Mouse (Mus musculus): ENCODE results near the gene Trpm8.

The Trpm8 gene

DNA sequence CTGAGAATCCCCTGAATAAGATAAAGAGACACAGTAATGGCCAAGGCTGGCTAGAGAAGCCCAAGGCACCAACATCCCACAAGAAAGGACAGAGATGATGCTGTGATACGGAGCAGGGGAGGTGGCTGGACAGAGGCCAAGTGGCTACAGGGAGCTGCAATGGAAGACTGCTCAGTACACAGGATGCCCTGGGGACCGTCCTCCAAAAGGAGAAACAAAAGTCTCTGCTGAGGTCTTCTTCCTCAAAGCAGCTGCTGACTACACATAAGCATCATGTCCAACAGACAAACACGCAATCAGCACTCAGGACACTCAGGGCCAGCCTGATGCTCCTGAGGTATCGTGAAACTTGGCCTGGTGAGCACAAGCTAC lies 12.6 kb upstream of the Trpm8 start:
- no peak for DNase-seq (ENCODE audit: low spot score)

DNA sequence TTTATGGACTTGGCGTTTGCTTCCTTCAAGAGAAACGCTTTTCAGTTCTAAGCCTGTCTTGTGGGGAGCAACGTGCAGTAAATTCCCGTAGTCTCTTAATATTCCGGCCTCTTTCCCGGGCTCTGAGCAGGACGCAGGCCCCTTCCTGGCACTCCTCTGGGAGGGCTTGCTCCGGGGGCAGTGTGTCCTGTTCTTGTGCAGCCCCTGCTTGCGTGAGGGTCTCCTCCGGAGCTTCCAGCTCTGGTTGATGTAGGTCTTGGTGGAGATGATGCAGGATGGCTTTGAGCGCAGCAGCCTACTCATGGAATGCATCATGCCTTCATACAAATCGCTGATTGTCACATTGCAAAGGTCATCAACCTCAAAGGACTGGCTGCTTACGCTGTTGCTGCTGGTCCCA lies 11.3 kb upstream of the Trpm8 start:
- DNase-seq (ENCODE audit: low spot score): no peak

DNA sequence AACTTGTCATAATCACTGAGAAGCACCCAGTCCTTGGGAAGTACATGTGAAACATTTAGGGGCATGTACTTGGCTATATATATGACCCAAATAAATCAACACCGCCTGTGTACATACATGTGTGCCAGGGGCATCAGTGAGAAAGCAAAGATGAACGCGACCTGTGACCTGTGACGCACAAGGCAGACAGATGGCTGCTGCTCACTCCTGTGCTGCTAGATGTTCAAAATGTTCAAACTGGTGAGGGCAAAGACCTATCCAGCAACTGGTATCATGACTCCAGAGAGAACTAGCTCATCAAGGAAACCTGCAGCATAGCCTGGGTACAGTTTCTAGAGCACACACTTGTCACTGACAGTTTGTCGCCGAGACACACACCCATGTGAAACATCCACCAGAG lies 10.0 kb upstream of the Trpm8 start:
- DNase-seq (ENCODE audit: low spot score): no peak

DNA sequence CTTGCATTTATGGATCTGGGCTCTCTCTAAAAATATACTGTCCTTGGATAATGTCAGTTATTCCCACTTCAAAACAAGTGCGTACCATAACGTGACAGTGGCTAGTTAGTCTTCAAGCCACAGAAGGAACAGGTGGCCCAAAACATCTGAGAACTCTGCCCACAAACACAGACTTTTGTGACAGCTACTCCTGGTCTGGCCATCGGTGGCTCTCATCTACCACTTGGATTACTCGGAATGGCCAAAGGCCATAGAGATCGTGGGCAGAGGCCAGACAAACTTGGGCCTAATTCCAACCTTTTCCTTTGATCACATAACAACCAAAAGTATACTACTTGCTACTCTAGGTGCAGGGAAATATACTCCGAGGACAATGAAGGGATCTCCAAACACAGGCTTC lies 9.4 kb upstream of the Trpm8 start:
- no peak for DNase-seq (ENCODE audit: low spot score)

DNA sequence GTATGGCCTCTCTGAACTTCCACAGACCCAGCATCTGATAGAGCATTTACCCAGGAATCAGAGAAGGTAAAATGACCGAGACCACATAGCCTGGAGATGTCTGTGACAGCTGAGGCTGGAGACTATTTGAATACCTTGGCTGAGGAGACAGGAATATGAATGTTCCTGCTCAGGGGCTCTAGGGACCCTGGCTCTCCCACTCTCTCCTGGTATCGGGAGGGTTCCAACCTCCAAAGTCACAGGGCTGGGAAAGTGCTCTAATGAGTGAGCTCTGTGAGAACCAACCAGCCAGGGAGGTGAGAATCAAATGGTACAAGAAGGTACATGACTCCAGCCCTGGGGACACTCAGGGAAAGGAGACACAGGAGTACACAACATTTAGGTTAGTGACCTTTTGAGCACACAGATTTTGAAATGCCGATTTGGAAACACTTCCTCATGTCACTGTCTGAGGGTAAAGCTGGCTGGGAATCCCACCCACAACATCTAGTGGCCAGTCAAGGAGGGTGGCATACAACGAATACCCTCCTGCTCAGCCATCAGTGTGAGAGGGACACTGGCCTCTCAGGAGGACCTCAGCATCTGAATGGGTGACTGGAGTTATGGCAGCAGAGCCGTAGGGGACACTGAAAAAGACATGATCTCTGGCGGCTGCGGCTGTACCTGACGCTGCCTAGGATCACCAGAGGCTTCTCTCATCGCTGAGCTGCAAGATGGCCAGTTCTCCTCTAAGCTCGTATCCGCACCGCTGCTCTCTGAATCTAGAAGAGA lies 7.7 kb upstream of the Trpm8 start:
- DNase-seq (ENCODE audit: low spot score): no peak

DNA sequence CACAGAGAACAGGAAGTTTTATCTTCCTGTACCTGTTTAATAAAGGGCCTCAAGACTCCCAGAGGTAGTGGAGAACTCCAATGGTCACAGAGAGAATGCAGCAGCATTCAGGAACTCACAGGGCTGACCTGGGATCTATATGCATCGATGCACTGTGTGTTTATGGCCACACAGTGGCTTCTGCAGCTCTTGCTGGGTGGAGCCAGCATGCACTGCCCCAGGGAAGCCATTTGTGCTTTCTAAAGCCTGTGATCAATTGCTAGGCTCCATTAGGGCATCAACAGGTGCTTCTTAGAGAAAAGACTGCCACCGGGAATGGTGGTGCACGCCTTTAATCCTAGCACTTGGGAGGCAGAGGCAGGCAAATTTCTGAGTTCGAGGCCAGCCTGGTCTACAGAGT lies 4.6 kb upstream of the Trpm8 start:
- no peak for DNase-seq (ENCODE audit: low spot score)

DNA sequence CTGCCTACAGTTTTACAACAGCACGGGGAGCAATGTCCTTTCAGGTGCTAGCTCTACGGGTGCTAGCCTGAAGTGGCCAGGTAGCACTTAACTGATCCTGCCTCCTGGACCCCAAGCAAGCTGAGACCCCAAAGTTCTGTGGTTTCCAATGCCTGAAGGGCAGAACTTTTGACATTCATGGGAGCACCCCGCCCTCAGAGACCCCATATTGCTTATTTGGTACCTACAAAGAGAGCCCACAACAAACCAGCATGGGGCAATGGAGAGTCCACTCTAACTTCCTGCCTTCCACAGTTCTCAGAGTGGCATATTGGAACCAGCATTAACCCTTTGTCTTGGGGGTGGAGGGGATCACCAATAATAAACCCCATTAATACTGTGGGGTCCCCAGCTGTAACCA lies 4.1 kb upstream of the Trpm8 start:
- DNase-seq (ENCODE audit: low spot score): no peak

DNA sequence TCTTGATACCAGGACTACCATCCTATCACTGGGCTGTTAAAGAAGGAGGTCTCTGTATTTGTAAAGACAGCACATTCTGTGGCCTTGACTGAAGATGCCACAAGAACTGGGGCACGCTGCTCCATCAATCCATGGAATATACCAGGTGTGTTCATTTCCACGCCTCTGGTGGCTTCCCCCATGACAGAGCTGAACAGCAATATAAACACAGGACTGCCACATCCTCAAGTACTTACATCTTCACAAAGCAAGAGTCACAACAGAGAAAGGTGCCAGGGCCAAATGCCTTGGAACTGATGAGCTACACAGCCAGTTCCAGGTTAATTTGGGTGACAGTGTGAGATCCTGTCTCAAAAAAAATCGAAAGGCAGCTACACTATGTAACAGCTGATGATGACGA lies 3.6 kb upstream of the Trpm8 start:
- no peak for DNase-seq (ENCODE audit: low spot score)

DNA sequence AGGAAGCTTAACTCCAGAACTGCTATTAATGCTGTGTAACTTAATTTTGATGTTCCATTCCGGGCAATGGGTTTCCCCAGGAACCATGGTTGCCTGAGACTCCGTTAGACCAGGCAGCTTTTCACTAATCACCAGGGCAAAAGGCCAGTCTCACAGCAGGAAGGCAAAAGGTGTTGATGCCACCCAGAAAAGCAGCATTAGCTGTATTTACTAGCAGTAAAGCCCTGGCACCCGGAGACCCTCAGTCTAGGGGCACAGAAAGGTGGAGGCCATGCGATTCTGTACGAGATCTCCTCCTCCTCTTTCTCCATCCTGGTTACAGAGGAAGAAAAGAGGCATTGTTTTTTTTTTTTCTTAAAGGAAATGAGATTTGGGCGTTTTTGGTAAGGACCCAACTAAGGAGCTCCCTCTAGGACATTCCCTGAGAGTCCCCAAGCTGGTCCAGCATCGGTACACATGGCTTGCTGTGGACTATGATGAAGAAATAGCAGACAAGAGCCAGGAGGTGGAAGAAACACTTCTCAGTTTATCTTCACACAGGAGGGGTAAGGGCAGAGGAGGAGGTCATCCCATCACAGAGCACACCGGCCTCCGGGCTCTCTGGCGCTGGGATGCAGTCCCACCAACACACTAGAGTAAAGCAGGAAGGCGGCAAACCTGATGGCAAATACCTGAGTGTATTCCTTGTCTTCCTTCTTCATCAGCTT lies 2.9 kb upstream of the Trpm8 start:
- no peak for DNase-seq (ENCODE audit: low spot score)

DNA sequence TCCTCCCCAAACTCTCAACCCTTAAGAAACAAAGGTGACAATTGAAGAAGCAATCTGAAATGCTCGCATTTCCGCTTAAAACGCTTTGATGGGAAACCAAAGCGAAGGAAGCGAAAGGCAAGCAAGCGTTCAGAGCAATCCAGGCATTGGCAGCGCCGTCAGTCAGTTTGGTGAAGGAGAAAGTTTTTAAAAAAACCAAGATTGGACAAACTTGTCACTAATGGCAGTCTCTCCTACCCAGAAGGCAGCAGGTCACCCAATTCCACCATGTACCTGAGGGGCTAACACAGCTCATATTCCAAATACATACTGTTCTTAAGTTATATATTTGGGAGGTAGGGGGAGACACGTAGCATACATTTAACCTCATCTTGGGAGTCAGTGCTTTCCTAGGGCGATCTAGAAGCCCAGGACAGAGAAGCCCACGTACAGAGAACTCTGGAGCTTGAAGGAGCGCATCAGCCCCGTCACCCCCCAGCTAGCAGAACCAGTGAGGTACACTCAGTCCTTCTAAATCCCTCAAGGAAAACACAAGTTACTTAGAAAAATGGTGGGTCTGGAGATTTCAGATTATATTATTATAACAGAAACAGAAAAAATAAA lies 2.3 kb upstream of the Trpm8 start:
- no peak for DNase-seq (ENCODE audit: low spot score)

DNA sequence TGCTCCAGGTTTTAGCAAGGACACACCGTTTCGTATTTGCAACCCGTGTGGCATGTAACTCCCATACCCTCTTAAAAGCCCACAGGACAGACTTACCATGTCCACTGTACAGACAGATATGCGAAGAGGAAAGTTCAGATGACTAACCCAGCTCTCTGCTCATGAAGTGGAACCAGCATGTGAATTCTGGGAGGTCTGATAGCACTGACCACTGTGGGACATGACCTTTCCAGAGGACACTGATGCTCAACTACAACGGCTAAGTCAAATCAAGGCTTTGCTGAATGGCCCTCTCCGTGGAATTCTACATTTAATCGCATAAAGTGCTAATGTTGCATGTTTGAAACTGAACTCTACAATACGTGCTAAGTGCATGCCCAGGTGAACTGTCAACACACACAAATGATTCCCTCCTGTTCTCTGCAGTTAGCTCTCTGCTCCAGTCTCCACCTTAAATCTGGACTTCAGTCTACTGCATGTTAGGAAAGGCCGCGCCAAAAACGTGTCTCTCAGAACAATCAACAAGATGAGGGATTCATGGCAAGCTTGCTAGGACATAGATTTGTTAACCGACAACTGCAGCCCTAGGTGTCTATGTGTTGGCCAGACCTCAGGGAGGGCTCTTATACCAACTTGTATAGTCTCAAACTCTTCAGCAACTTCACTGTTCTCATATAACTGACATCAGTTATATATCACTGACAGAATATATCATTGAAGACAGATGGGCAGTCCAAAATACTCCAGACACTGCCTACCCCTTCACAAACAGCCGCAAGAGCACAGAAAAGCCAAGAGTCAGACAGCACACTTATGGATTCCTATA lies 1.6 kb upstream of the Trpm8 start:
- DNase-seq (ENCODE audit: low spot score): no peak

DNA sequence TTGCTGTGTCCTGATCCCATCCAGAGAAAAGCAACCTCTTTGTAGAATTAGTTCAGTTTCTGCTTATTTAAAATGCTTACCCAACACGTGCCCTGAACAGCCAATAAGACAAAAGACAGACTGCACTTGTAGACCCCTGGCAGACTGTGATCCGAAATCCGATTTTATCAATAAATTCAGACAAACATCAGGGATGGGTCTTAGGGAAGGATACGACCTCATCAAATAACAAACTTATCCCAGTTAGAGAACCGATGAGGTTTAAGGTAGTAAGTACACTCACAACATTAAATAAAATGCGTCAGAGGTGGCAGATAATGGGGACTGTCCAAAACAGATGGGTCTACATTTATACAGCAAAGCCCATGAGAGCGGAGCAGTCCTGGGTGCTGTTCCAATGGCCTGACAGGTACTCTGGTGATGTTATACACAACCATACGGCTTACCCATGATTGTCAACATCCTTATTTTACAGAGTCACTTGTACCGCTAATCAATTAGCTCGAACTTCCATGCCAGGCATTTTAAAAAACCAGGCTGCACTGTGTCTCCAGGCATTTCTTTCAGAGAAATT lies 850 bp upstream of the Trpm8 start:
- no peak for DNase-seq (ENCODE audit: low spot score)

DNA sequence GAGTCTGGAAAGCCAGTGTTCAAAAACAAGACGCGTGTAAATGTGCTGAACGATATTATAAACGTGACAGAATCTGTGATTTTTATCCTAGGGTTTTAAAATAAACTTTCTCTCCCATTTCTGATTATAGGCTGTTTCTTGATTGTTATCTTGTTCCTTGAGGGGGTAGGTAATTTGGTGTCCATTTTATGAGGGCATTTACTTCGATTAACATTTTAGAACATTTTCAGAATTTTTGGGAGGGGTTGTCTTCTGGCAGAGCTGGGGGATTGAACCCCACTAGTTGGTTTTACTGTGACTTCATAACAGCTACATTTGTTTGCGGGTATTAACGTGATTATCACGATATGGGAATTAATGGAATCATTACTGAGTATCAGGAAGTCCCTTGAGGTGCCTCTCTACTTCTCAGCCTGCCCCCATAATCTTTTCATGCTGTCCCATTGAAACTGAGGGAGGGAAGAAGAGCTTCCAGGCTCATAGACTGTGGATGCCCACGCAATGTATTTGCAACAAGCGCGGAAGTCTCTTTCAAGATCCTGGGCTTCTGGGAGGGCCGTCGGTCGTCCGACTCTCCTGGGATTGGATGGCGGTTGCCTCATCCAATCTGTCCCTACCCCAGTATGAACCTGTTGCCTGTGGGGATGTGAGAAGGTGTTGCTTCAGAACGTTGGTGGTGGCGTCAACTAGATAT lies 504 bp downstream of the Trpm8 start:
- no peak for DNase-seq (ENCODE audit: low spot score)

DNA sequence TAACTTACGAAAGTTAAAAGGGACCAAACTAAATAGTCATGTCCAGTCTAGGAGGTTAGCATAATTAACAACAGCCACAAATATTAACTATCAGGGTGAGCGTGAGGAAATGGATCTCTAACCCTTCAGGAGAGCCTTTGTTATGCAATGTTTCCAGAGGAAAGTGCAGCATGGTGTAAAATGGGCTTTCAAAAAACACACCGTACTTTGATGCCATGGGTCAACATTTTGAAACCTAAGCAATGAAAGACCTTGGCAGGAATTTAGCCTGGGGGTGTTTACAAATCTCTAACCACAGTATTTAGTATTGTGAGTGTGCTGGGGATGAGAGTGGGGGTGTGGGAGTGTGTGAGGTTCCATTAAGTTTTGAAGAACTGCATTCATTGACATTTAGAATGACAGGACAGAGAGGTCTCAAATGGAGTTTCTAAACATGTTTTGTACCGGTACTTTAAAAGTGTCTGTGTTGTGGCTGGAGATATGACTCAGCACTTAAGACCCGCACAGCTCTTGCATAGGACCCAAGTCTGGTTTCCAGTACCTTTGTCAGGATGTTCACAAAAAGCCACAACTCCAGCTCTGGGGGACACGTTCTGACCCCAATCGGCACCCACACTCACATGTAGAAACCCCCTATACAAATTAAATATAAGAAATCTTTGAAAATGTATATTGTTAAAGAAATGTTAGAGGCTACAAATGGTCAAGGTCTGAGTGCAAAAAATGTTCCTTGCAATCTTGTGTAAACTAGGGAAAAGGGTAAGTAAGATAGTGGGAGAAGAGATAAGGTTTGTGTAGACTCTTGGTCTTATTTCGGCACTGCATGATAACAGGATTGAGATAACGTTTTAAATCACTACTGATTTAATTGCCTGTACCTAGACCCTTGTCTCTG lies 1.9 kb downstream of the Trpm8 start:
- DNase-seq (ENCODE audit: low spot score): no peak

DNA sequence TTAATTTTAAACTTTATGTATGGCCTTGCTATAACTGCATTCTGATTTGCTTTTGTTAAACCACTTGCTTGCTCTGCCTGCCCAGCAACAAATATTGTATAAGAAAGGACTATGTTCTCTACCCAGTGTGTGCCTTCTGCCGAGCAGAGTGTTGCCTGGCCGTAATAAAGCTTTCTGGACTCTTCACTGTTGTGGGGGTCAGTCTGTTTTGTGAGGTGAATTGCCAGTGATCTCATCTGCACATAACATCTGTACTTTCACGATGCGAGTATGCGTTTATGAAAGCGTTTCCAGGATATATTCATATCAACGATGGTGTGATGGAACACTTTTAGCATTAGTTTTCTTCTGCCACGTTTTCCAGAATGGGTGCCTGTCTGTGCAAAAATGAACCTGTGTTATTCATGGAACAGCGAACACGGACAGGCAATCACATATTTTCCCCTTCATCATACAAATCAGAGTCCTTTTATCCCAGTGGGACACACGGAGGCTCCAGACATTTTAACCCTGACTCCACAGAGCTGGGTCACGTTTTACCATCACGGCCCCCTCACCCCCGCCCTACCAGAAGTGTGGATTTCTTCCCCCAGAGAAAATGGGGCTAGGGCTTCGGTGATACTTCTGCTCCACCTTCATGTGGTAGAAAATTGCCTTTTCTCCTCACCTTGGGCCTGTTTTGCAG lies 2.7 kb downstream of the Trpm8 start:
- no peak for DNase-seq (ENCODE audit: low spot score)

DNA sequence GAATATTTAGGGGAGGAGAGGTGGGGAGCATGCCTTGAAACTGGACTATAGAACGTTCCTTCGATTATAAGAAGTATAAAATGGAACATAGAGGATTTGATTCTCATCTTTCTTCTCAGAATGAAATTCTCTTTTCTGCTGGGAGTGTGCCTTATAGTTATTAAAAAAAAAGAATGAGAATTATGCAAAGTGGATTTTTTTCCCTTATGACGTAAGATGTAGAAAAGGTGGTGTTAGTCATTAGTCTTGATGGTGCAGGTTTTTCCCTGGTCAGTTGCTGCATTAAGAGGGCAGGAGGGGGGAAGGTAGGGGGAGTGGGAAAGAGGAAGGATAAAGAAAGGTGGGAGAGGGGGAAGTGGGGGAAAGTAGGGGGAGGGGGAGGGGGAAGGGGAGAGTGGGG lies 4.8 kb downstream of the Trpm8 start:
- no peak for DNase-seq (ENCODE audit: low spot score)

DNA sequence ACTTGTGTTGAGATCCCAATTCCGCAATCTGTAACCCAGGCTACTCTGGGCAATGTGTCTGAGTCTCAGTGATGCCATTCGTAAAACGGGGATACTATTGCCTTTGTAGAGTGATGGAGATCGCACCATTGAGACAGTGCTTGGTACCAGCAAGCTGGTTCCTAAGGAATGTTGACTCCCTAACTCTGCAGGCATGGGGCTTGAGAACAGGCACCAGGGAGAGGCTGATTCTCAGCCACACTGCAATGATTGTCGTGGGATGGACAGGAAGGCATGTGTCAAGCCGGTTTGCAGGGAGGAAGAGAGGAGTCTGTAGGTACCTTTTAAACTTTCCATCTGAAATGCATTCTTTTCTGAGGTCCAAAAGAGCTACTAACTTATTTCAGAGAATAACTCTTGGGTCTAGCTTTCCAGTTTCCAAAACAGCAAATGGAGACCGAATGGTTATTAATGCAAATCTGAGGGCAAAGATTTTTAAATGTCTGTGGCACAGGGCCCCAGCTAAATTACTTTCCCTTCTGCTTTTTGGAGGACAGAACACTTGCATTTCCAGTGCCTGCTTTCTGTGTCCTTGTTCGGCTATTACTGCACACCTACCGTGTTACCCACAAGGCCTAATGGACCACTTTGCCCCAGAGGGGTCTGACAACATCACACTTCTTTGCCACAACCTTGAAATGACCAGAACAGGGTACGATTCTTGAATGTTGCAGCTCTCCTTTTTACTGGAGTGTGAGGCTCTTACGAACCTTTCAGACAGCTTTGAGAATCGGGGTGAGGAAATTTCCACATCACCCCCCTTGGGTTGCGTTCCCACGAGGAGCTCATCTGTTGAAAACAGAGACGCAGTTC lies 6.1 kb downstream of the Trpm8 start:
- DNase-seq (ENCODE audit: low spot score): no peak

DNA sequence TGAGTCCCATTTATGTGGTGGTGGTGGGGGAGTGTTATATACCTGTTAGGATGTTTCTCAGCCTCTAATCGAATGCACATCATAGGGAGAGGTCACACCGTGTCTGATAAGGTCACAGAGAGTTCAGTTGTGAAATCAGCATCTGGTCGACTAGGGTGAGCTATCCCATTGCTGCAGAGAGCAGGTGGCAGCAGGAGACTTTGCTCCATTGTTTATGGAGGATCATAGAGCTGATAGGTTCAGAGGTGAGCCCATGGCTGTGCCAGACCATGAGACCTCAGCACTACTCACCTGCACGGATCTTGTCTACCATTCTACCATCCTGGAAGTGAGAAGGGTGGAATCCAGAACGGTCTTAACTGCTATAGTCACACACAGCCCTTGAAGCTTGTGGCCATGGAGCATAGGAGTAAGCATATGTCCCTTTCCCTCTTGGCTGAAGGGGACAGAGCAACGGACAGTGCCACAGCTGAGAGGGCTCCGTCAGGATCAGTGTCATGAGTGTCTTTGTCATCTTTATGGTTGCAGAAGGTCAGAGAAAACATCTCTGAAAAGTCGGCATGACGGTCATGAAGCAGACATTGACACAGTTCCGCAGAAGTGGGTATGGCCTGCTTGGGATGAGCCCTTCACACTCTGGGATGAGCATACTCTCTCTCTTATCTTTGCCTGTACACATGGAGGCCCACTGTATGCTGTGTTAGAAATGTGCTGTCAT lies 6.9 kb downstream of the Trpm8 start:
- DNase-seq (ENCODE audit: low spot score): no peak

DNA sequence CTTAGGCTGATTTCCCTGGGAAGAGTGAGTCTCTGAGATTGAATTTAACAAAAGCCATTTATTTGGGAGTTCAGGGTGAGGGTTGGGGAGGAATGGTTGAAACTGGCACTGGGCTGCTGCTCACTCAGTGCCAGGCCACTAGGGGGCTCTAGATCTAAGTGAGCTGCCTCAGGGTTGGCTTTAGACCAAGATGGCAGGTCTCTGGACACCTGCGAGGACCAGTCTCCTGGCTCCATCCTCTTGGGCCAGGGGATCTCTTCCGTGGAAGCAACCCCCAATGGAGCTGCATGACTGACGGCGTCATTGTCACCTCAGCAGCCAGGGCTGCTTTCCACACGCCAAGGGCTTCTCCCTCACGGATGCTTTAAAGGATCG lies 7.5 kb downstream of the Trpm8 start:
- DNase-seq (ENCODE audit: low spot score): no peak
